Mouse (Mus musculus): ENCODE data around the gene Dhdds. TPM values are rescaled to one million over a fixed set of nuclear protein-coding genes. Genes with fewer than 3 reads are reported as not detected.

Dhdds gene
- polyA plus RNA-seq, 1 experiment from 2014 or later: 42.6 TPM

DNA sequence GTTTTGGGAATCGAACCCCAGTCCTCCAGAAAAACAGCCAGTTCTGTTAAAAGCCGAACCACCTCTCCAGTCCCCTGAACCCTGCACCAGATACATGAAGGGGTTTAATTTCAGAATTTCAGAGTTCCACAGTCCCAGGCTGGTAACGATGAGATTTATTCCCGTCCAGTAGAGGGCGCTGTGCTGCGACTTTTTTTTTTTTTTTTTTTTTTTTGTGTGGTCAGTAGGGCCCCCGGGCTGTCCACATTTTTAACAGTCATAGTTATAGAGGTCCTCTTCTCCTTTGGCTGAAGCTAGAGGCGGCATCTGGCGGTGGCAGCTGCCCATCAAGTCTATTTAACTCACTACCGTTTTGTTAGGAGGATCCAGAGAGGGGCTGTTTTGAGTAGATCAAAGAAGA lies 69.4 kb downstream of the Dhdds start:
- Histone ChIP-seq H3K27ac (ENCODE audit: low read length) (no peak overlapping the region), H3K9me3 (ENCODE audit: control insufficient read depth, low read depth, low read length) (no peaks in the 10 kb centered on the region), H3K36me3 (ENCODE audit: control insufficient read depth, insufficient read depth, low read length) (no peaks in the 10 kb centered on the region), H3K27me3 (ENCODE audit: control insufficient read depth, insufficient read depth, low read length) (no peaks in the 10 kb centered on the region), H3K4me2 (replicated peaks; ENCODE audit: low read depth, low read length) (no peak overlapping the region), H3K9ac (replicated peaks; ENCODE audit: low read depth, low read length) (no peak overlapping the region), H3K4me1 (ENCODE audit: control insufficient read depth, insufficient read depth, low read length) (0 out of 2 replicates have a peak, but pooled peaks cover 5% of the 10 kb centered on the region), H3K4me3 (ENCODE audit: low read depth, low read length) (no peak overlapping the region)
- ATAC-seq (ENCODE audit: insufficient number of reproducible peaks, insufficient read depth, low FRiP score, low read depth): no peak
- WGBS: 20% methylated on average over 10 of the region's 10 CpGs

GRCm38 (mm10) chr4:133929278-133929670 lies 71.4 kb downstream of the Dhdds start:
- no peak overlapping the region for H3K4me2 ChIP-seq (replicated peaks; ENCODE audit: low read depth, low read length)
- no peak overlapping the region for H3K4me3 ChIP-seq (ENCODE audit: low read depth, low read length)
- H3K27me3 ChIP-seq (ENCODE audit: control insufficient read depth, insufficient read depth, low read length): no peaks in the 10 kb centered on the region
- H3K9me3 ChIP-seq (ENCODE audit: control insufficient read depth, low read depth, low read length): no peaks in the 10 kb centered on the region
- H3K4me1 ChIP-seq (ENCODE audit: control insufficient read depth, insufficient read depth, low read length): 0 out of 2 replicates have a peak, but pooled peaks cover 5% of the 10 kb centered on the region
- no peaks in the 10 kb centered on the region for H3K36me3 ChIP-seq (ENCODE audit: control insufficient read depth, insufficient read depth, low read length)
- no peak overlapping the region for H3K27ac ChIP-seq (ENCODE audit: low read length)
- 12% methylated on average over 7 of the region's 7 CpGs for WGBS
- H3K9ac ChIP-seq (replicated peaks; ENCODE audit: low read depth, low read length): no peak overlapping the region
- no peak for ATAC-seq (ENCODE audit: insufficient number of reproducible peaks, insufficient read depth, low FRiP score, low read depth)

DNA sequence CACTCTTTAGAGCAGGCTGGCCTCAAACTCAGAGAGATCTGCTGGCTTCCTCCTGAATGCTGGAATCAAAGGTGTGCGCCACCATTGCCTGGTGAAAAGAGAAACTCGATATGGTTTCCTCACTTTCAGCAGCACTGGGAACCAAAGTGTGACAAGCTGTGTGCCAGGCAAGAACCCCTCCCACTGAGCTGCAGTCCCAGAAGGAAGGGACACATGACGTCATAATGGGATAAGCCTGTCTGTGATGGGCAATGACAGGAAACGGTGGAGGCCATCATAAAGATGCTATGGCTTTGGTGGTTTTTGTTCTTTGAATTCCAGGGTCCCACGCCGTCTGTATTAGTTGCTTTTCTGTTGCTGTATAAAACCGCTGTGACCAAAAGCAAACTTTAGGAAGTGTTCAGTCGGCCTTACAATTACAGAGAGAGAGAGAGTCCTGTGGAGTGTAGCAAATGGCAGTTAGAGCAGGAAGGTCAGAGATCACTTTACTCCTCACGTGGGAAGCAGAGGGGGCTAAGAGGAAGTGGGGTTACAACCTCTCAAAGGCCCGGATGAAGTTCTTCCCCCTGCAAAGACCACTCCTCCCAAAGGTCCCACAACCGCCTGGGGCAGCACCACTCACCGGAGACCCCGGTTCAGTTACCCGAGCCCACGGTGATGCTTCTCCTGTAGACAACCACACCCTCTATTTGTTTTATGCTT lies 72.0 kb downstream of the Dhdds start:
- 37% methylated on average over 15 of the region's 15 CpGs for WGBS
- no peak for ATAC-seq (ENCODE audit: insufficient number of reproducible peaks, insufficient read depth, low FRiP score, low read depth)
- Histone ChIP-seq H3K9me3 (ENCODE audit: control insufficient read depth, low read depth, low read length) (no peaks in the 10 kb centered on the region), H3K27ac (ENCODE audit: low read length) (no peak overlapping the region), H3K9ac (replicated peaks; ENCODE audit: low read depth, low read length) (no peak overlapping the region), H3K4me3 (ENCODE audit: low read depth, low read length) (no peak overlapping the region), H3K4me2 (replicated peaks; ENCODE audit: low read depth, low read length) (no peak overlapping the region), H3K27me3 (ENCODE audit: control insufficient read depth, insufficient read depth, low read length) (no peaks in the 10 kb centered on the region), H3K36me3 (ENCODE audit: control insufficient read depth, insufficient read depth, low read length) (no peaks in the 10 kb centered on the region), H3K4me1 (ENCODE audit: control insufficient read depth, insufficient read depth, low read length) (0 out of 2 replicates have a peak, but pooled peaks cover 5% of the 10 kb centered on the region)

DNA sequence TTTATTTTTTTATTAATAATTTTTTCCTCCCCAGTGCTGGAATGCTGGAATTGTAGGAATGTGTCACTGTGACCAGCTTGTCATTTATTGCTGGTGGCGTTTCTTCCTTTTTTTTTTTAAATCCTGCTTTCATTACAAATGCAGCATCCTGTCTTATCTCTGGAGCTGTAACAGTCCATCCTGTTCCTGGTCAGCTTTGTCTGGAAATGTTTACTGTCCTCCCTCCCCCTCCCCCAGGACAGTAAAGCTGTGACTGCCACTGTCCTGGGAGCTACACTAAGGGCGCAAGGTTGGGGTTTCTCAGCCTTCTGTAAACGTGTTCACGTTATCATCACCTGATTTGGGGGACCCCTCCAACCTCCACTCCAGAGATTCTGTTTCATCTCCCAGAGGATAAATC lies 75.5 kb downstream of the Dhdds start:
- 58% methylated on average over 4 of the region's 4 CpGs for WGBS
- Histone ChIP-seq H3K36me3 (ENCODE audit: control insufficient read depth, insufficient read depth, low read length) (no peaks in the 10 kb centered on the region), H3K4me2 (replicated peaks; ENCODE audit: low read depth, low read length) (no peak overlapping the region), H3K4me1 (ENCODE audit: control insufficient read depth, insufficient read depth, low read length) (0 out of 2 replicates have a peak, but pooled peaks cover 5% of the 10 kb centered on the region), H3K9ac (replicated peaks; ENCODE audit: low read depth, low read length) (no peak overlapping the region), H3K9me3 (ENCODE audit: control insufficient read depth, low read depth, low read length) (no peaks in the 10 kb centered on the region), H3K27ac (ENCODE audit: low read length) (no peak overlapping the region), H3K4me3 (ENCODE audit: low read depth, low read length) (no peak overlapping the region), H3K27me3 (ENCODE audit: control insufficient read depth, insufficient read depth, low read length) (no peaks in the 10 kb centered on the region)
- ATAC-seq (ENCODE audit: insufficient number of reproducible peaks, insufficient read depth, low FRiP score, low read depth): no peak

GRCm38 (mm10) chr4:133923743-133924142 lies 77.0 kb downstream of the Dhdds start:
- Histone ChIP-seq H3K27ac (ENCODE audit: low read length) (no peak overlapping the region), H3K4me3 (ENCODE audit: low read depth, low read length) (no peak overlapping the region), H3K4me2 (replicated peaks; ENCODE audit: low read depth, low read length) (no peak overlapping the region), H3K4me1 (ENCODE audit: control insufficient read depth, insufficient read depth, low read length) (0 out of 2 replicates have a peak, but pooled peaks cover 3% of the 10 kb centered on the region), H3K27me3 (ENCODE audit: control insufficient read depth, insufficient read depth, low read length) (no peaks in the 10 kb centered on the region), H3K9ac (replicated peaks; ENCODE audit: low read depth, low read length) (no peak overlapping the region), H3K36me3 (ENCODE audit: control insufficient read depth, insufficient read depth, low read length) (no peaks in the 10 kb centered on the region), H3K9me3 (ENCODE audit: control insufficient read depth, low read depth, low read length) (no peaks in the 10 kb centered on the region)
- 89% methylated on average over 5 of the region's 5 CpGs for WGBS
- ATAC-seq (ENCODE audit: insufficient number of reproducible peaks, insufficient read depth, low FRiP score, low read depth): no peak

Other genes starting within 250 kb of the Dhdds start
- 42.0 and 49.4 TPM in 2 replicates for gene Arid1a, start 244.1 kb downstream of the Dhdds start, polyA plus RNA-seq (2014; fragmentation: Nextera tagmentation; extraction: Ambion mirVana)
- 58.8 and 60.1 TPM in 2 replicates for gene Rps6ka1, start 113.1 kb downstream of the Dhdds start, polyA plus RNA-seq (2014; fragmentation: Nextera tagmentation; extraction: Ambion mirVana)
- gene Hmgn2, start 32.3 kb downstream of the Dhdds start, polyA plus RNA-seq (2014; fragmentation: Nextera tagmentation; extraction: Ambion mirVana): 2,604 and 2,626 TPM in 2 replicates
- 0.07 TPM in 2 replicates for gene Lin28a, start 17.9 kb upstream of the Dhdds start, polyA plus RNA-seq (2014; fragmentation: Nextera tagmentation; extraction: Ambion mirVana)
- not detected in 2 replicates for gene Zfp683, start 52.9 kb upstream of the Dhdds start, polyA plus RNA-seq (2014; fragmentation: Nextera tagmentation; extraction: Ambion mirVana)
- gene Crybg2, start 59.9 kb upstream of the Dhdds start, polyA plus RNA-seq (2014; fragmentation: Nextera tagmentation; extraction: Ambion mirVana): 4.8 and 7.3 TPM in 2 replicates
- gene Cd52, start 94.2 kb upstream of the Dhdds start, polyA plus RNA-seq (2014; fragmentation: Nextera tagmentation; extraction: Ambion mirVana): 16.3 and 16.4 TPM in 2 replicates
- gene Ubxn11, start 101.7 kb upstream of the Dhdds start, polyA plus RNA-seq (2014; fragmentation: Nextera tagmentation; extraction: Ambion mirVana): 7.0 and 8.3 TPM in 2 replicates
- 403 and 435 TPM in 2 replicates for gene Sh3bgrl3, start 127.9 kb upstream of the Dhdds start, polyA plus RNA-seq (2014; fragmentation: Nextera tagmentation; extraction: Ambion mirVana)
- gene Cep85, start 186.2 kb upstream of the Dhdds start, polyA plus RNA-seq (2014; fragmentation: Nextera tagmentation; extraction: Ambion mirVana): 43.2 and 55.9 TPM in 2 replicates
- gene Gm7534, start 202.1 kb upstream of the Dhdds start, polyA plus RNA-seq (2014; fragmentation: Nextera tagmentation; extraction: Ambion mirVana): not detected in 2 replicates
- gene Catsper4, start 226.5 kb upstream of the Dhdds start, polyA plus RNA-seq (2014; fragmentation: Nextera tagmentation; extraction: Ambion mirVana): 0.32 TPM in 1 of 2 replicates, not detected in the other
- gene Cnksr1, start 237.5 kb upstream of the Dhdds start, polyA plus RNA-seq (2014; fragmentation: Nextera tagmentation; extraction: Ambion mirVana): 5.7 and 6.3 TPM in 2 replicates
- 0.36 and 0.41 TPM in 2 replicates for gene E130218I03Rik, start 242.7 kb upstream of the Dhdds start, polyA plus RNA-seq (2014; fragmentation: Nextera tagmentation; extraction: Ambion mirVana)
- 14.8 and 16.5 TPM in 2 replicates for gene Zfp593, start 244.7 kb upstream of the Dhdds start, polyA plus RNA-seq (2014; fragmentation: Nextera tagmentation; extraction: Ambion mirVana)
- not detected in 2 replicates for gene Gm30191, start 246.0 kb upstream of the Dhdds start, polyA plus RNA-seq (2014; fragmentation: Nextera tagmentation; extraction: Ambion mirVana)

All from stomach, embryonic 14.5 days (tissue).